Mouse (Mus musculus) adipocyte (in vitro differentiated cells): ENCODE data around the gene Htra2.

Experiments
- DNase-seq: peaks from one replicate; pipeline ENCODE4 v3.0.0-alpha.2; 2016; ENCODE audit warnings: low spot score

Gene Htra2

GRCm38 (mm10) chr6:83054871-83055431 lies at the start of gene Htra2:
TSS of gene Htra2 (minus strand) at chr6:83055273.
- DNase-seq, result peak; percentile 46

- DNase-seq, result no peak
These were observed 49.1 kb upstream of the Htra2 start for GRCm38 (mm10) chr6:83104158-83104557.

GRCm38 (mm10) chr6:83103130-83103650 lies 48.1 kb upstream of the Htra2 start:
- no peak for DNase-seq

DNA sequence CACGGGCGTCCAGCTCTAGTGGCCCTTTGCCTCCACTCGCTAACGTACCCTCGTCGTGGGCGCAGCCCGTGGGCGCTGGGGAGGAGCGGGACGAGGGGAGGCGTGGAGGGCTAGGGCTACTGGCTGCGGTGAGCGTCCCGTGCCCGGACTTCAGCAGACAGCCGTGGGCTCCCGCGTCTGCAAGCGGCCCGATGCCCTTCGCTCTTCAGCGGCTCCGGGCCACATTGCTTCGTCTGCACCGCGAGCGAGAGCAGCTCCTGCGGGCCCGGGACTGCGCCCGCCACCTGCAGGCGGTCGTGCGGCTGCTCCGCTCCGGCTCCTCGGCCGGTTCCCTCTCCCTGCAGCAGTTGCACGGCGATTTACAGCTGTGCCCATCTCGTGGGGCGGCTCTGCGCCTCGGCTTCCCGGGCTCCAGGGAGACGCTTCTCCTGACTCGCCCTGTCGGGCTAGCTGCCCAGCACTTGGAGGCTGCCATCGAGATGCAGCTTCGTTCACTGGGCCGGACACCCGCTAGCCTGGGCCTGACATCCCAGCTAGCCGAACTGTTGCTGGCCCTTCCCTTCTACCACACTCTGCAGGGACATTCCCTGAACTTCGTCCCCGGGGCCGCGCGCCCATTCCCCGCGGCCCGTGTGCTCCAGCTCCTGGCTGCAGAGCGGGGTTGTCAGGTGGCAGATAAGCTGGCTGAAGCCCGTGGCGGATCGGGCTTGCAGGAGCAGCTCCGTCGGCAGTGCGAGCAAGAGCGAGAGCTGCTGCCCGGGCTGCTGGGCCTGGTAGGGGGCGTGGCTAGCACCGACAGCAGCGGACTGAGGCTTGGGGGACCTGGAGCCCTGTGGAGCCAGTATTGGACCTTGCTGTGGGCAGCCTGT lies 46.8 kb upstream of the Htra2 start:
- peak; percentile 71 for DNase-seq

GRCm38 (mm10) chr6:83101316-83101687 lies 46.2 kb upstream of the Htra2 start, which contains the start of the genes Ccdc142 and Gm42688:
TSS of gene Ccdc142 (plus strand) at chr6:83101601.
TSS of gene Gm42688 (plus strand) at chr6:83101617.
- peak; percentile 91 for DNase-seq

- peak; percentile 52 for DNase-seq
These were observed 43.3 kb upstream of the Htra2 start for GRCm38 (mm10) chr6:83098411-83098810.

DNA sequence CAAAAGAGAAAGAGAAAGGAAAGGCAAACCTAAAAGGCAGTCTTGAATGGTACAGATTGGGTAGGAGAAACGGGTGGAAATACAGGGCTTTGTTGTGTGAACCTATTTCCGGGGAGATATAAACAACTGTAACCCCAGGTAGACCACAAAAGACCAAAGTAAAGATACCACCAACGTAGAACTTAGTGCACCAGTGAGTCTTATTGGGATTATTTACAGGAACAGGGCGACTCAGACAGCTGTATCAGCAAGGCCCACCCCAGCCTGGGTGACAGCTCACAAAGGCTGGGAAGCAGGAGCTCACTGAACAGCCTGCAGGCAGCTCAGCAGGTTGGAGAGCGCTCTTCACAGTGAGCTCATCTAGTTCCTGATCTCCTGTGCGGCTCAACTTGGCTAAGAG lies 40.9 kb upstream of the Htra2 start:
- no peak for DNase-seq

- peak; percentile 59 for DNase-seq
These were observed 37.5 kb upstream of the Htra2 start for GRCm38 (mm10) chr6:83092416-83093127.

DNA sequence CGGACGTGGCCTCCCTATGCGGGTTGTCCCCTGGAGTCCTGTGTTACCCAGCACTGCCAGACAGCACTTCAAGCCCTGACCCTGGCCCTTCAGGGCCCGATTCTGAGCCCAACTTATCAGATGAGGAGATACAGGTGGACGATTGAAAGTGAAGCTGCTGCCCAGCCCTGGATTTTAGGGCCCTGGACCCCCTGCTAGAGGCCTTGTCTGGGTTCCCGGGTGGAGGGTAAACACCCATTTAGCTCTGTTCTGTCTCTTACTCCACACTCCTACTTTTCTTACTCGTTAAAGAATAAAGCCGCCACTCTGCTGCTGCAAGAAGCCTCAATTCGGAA lies 32.8 kb upstream of the Htra2 start:
- DNase-seq, result no peak

DNA sequence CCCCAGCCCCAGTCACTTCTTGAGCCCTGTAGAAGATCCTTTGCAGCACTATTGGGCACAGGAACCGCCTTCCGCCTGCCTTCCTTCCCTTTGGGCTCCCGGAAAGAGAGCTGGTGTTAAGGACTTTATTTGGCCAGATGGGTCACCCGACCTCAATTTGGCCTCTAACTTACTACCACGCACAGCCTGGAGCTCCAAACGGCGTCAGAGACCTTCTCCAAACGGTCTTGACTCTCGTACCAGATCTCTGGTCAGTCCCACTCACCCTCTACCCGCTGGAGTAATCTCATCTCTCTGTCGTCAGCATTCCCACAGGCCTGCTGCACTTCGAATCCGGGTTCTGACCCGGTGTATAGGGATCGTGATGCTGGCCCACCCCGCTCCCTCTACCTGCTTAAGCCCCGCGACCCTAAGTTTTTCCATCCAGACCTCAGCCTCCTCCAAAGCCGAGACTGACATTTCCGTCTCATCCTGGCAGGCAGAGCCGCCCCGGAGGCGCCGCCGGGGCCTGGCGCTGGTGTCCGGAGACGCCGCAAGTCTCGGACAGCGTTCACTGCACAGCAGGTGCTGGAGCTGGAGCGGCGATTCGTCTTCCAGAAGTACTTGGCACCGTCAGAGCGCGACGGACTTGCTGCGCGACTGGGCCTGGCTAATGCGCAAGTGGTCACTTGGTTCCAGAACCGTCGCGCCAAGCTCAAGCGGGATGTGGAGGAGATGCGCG lies 32.3 kb upstream of the Htra2 start:
- DNase-seq, result no peak

DNA sequence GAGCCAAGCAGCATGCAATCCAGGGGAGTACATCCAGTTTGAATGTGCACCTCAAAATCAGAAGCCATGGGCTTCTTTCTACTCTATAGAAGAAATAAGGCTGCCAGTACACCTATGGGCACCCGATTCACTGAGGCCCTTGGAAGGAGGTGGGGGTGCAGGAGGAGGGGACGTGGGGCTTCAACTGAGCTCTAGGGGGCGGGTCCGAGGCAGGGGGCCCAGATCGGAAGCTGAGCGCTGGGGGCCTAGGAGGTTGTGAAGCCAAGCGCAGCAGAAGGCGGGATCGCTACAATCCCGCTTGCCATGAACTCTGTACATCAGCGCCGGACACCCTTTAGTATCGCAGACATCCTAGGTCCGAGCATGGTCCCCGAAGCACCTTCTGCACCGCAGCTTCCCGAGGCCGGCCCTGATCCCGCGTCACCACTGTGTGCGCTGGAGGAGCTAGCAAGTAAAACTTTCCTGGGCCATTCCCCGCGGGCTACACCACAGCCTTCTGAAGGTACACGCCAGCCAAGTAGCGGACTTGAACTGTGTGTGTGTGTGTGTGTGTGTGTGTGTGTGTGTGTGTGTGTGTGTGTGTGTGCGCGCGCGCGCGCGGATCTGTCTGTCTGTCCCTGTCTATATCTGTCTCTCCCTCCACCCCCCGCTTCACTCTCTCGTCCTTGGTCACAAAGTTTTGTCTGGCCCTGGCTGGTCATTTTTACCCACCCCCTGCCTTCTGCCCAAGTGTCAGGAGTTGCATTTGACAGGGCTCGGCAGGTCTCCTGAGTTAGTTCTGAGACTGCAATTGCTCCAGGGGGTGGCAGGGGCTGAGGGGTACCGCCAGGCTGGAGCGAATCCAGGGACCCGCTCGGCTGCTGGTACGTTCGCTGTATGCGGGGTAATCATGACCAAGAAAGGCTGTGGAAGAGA lies 31.3 kb upstream of the Htra2 start, which contains the start of gene Lbx2:
Gene Lbx2 (plus strand): TSS at position 247 of the 915 bp plus-strand sequence.
- no peak for DNase-seq

- no peak for DNase-seq
These were observed 29.4 kb upstream of the Htra2 start for GRCm38 (mm10) chr6:83084477-83084876.

- DNase-seq, result no peak
These were observed 28.4 kb upstream of the Htra2 start for GRCm38 (mm10) chr6:83083497-83083896.

DNA sequence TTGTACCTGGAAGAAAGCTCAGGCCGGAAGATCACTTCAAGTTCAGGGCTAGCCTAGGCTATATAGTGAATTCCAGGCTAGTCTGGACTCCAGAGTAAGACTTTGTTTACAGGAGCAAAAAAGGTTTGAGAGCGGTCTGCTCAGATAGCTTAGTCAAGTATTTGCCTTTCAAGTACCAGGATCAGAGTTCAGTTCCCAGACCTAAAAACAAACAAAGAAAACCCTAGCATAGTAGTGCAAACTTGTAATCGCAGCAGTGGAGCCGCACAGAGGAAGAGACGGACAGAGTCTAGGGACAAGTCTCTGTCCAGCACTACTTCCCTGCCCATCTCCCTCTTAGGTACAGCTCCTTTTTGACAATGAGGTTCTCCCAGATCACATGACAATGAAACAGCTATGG lies 25.1 kb upstream of the Htra2 start:
- no peak for DNase-seq

GRCm38 (mm10) chr6:83078324-83078858 lies 23.3 kb upstream of the Htra2 start:
- DNase-seq, result peak; percentile 99

GRCm38 (mm10) chr6:83077630-83078323 lies 22.7 kb upstream of the Htra2 start, which contains the start of gene Pcgf1:
TSS of gene Pcgf1 (plus strand) at chr6:83077869.
- peak; percentile 70 for DNase-seq

DNA sequence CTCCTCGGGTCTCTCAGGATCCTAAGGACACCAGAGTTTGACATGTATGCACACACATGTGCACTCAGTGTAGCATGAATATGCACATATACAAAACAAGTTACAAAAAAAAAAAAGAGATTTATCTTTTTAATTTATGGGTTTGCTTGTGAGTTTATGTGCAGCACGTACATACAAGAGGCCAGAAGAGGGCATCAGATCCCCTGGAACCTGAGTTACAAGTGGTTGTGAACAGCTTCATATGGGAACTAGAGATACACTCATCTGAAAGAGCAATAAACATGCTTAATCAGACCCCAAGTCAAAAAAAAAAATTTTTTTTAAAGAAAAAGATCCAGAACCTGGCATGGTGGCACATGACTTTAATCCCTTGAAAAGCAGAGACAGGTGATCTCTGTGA lies 19.9 kb upstream of the Htra2 start:
- DNase-seq, result no peak

DNA sequence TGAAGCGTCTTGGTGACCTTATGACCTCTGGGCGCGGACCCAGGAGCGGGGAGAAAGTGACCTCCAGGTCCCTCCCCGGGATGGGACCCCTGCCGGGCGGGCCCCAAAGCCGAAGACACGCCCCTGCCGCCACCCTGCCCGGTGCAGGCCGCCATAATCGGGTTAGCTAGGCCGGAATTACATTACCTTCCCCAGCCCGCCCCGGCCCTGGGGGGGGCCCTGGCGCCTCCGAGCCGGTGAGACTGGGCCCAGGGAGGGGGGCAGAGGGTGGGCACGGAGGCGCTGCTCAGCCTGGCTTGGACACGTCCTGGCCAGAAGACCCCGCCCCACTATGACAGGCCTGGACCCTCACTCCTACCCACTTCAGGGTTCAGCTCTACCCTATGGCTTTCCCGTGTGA lies 16.1 kb upstream of the Htra2 start:
- DNase-seq, result no peak

DNA sequence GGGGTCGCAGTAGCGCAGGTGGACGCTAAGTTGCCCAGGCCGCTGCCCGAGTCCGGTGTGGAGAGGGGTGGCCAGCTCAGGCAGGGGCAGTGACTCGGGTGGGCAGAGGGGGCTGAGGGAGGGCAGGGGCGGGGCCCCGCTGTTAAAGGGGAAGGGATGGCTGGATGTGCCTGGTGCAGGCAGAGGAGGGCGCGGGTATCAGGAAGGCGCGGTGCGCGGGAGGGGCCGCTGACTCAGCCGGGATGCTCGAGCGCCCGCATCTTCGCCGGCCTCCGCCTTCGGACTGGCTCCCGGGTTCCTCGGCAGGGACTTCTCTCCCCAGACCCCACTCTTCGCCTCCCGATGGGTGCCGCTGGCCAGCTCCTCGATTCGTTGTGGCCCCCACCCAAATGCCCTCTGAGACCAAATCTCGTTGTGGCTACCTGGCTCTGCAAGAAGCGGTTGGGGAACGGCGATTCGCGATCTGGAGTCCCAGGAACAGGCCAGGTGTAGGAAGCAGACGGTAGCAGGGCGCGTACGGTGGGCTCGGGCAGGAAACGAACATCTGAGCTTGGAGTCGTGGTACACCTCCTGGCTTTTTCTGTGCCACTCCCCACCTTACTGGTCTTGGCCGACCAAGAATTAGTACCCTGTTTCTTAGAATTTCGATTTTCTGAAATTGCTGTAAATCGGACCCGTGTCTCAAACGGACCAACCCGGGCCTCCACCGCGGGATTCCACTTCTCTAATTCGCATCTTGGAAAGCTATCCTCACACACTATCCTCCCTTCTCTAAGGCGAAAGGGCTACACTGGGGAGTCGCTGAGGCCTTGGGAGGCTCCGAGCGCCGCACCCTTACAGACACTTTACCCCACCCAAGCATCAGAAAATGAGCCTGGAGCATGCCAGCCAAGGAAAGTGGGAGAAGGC lies 15.5 kb upstream of the Htra2 start:
- no peak for DNase-seq

- no peak for DNase-seq
These were observed 15.0 kb upstream of the Htra2 start, which contains the start of gene Tlx2 for GRCm38 (mm10) chr6:83070247-83070310. TSS of gene Tlx2 (minus strand) at chr6:83070293.
